Mouse (Mus musculus): ENCODE results near the gene Atp5h. TPM values are rescaled to one million over a fixed set of nuclear protein-coding genes. Genes with fewer than 3 reads are reported as not detected.

Gene Atp5h
- polyA plus RNA-seq, 1 experiment = 61.5 TPM

DNA sequence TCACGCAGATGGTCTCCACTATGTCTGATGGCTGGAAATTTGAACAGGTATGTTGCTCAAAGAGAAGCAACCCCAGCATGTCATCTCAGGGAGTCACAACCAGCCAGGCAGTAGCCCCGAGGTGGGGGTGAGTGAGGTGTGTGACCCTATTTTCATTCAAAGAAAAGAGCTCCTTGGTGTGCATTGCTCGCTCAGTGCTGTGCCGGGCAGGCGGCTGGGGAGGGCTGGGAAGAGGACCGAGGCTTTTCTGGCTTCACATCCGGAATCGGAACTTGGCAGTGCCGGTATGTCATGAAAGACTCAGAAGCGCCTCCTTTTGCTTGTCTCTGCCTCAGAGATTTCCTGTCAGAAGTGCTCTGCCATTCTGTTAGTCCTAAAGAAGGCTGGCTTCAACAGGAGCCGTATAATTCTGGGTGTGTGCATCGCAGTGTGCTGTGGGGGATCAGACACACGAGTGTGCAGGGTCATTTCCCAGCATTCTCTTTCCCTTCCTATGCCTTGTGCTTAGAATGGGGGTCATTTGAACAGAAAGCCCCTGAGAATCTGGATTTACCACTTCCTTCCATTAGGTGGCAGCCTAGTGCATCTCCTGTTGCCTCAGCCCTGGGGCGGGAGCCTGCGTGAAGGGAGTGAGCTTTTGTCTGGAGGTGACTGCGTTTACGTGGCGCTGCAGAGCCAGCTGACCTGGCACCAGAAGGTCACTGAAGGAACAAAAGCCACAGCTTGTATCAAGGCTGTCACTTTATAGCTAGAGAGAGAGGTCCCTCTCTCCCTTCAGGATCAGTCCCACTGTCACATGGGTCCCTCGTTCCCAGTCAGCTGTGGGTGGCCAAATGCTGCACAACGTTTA is 7.9 kb upstream of the Atp5h start:
- TF ChIP-seq CTCF (IDR thresholded peaks at IDR 0.05; ENCODE audit: extremely low read depth, insufficient read length, insufficient replicate concordance, low read depth, low read length) (peak; percentile 69; the same call in 1 of the 2 replicates), POLR2A (IDR thresholded peaks at IDR 0.05; ENCODE audit: low read depth, low read length) (no peak)
- Histone ChIP-seq H3K36me3 (ENCODE audit: control insufficient read depth, insufficient read depth, low read length) (peaks cover 55% of the 10 kb centered on the region), H3K4me1 (ENCODE audit: control insufficient read depth, insufficient read depth, insufficient read length, low read length) (peaks cover 8% of the 10 kb centered on the region; the same call in 1 of the 2 replicates), H3K27ac (ENCODE audit: insufficient read depth, low read depth, low read length) (no peak overlapping the region; the same call in 1 of the 2 replicates), H3K27me3 (ENCODE audit: control insufficient read depth, insufficient read depth, low read length) (no peaks in the 10 kb centered on the region), H3K4me3 (ENCODE audit: low read depth, low read length) (no peak overlapping the region)
- WGBS = 45% methylated on average over 20 of the region's 20 CpGs

DNA sequence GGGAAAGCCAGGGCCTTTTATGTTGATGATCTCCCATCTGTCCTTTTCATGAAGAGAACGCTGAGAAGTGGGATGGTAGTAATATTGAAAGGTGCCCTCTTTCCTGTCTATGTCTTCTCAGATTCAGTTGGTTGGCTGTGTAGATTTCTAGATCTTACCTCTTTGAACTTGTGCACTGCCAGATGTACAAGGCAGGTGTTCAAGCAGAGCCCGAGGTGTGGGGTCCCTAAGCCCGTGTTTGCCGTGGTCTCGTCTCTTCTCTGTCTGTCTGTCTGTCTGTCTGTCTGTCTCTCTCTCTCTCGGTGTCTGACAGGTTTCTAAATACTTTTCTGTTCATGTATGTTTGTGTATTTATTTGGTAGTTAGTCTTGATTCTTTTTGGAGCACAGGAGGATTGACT is 5.9 kb upstream of the Atp5h start:
- peaks cover 49% of the 10 kb centered on the region for H3K36me3 ChIP-seq (ENCODE audit: control insufficient read depth, insufficient read depth, low read length)
- WGBS = 93% methylated on average over 6 of the region's 6 CpGs
- H3K4me1 ChIP-seq (ENCODE audit: control insufficient read depth, insufficient read depth, insufficient read length, low read length) = peaks cover 12% of the 10 kb centered on the region; the same call in 1 of the 2 replicates
- no peaks in the 10 kb centered on the region for H3K27me3 ChIP-seq (ENCODE audit: control insufficient read depth, insufficient read depth, low read length)
- no peak overlapping the region for H3K27ac ChIP-seq (ENCODE audit: insufficient read depth, low read depth, low read length)
- TF ChIP-seq CTCF (IDR thresholded peaks at IDR 0.05; ENCODE audit: extremely low read depth, insufficient read length, insufficient replicate concordance, low read depth, low read length) (no peak), POLR2A (IDR thresholded peaks at IDR 0.05; ENCODE audit: low read depth, low read length) (no peak)
- H3K4me3 ChIP-seq (ENCODE audit: low read depth, low read length) = no peak overlapping the region

GRCm38 (mm10) chr11:115424666-115425065 is 4.9 kb upstream of the Atp5h start:
- no peak overlapping the region for H3K4me3 ChIP-seq (ENCODE audit: low read depth, low read length)
- H3K27me3 ChIP-seq (ENCODE audit: control insufficient read depth, insufficient read depth, low read length) = no peaks in the 10 kb centered on the region
- peaks cover 12% of the 10 kb centered on the region; the same call in 1 of the 2 replicates for H3K4me1 ChIP-seq (ENCODE audit: control insufficient read depth, insufficient read depth, insufficient read length, low read length)
- H3K36me3 ChIP-seq (ENCODE audit: control insufficient read depth, insufficient read depth, low read length) = peaks cover 39% of the 10 kb centered on the region
- no peak for TF ChIP-seq POLR2A (IDR thresholded peaks at IDR 0.05; ENCODE audit: low read depth, low read length)
- no peak for TF ChIP-seq CTCF (IDR thresholded peaks at IDR 0.05; ENCODE audit: extremely low read depth, insufficient read length, insufficient replicate concordance, low read depth, low read length)
- H3K27ac ChIP-seq (ENCODE audit: insufficient read depth, low read depth, low read length) = no peak overlapping the region
- 89% methylated on average over 7 of the region's 7 CpGs for WGBS

DNA sequence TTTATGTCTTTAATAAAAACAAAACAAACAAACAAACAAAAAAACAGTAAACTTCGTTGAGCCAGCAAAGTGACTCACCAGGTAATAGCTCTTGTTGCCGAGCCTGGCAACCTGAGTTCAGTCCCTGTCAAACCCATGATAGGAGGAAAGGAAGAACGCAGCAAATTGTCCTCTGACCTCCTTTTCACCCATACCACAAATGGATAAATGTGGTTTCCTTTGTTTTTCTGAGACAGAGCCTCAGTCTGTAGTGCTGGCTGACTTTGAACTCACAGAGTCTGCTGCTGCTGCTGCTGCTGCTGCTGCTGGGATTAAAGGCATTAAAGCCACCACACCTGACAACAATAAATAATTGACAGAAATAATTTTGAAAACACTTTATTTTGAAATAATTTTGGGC is 3.3 kb upstream of the Atp5h start:
- WGBS = 82% methylated on average over 3 of the region's 3 CpGs
- Histone ChIP-seq H3K4me1 (ENCODE audit: control insufficient read depth, insufficient read depth, insufficient read length, low read length) (peaks cover 18% of the 10 kb centered on the region; the same call in 1 of the 2 replicates), H3K27me3 (ENCODE audit: control insufficient read depth, insufficient read depth, low read length) (no peaks in the 10 kb centered on the region), H3K36me3 (ENCODE audit: control insufficient read depth, insufficient read depth, low read length) (peaks cover 30% of the 10 kb centered on the region), H3K4me3 (ENCODE audit: low read depth, low read length) (no peak overlapping the region), H3K27ac (ENCODE audit: insufficient read depth, low read depth, low read length) (no peak overlapping the region)
- TF ChIP-seq CTCF (IDR thresholded peaks at IDR 0.05; ENCODE audit: extremely low read depth, insufficient read length, insufficient replicate concordance, low read depth, low read length) (no peak), POLR2A (IDR thresholded peaks at IDR 0.05; ENCODE audit: low read depth, low read length) (no peak)

DNA sequence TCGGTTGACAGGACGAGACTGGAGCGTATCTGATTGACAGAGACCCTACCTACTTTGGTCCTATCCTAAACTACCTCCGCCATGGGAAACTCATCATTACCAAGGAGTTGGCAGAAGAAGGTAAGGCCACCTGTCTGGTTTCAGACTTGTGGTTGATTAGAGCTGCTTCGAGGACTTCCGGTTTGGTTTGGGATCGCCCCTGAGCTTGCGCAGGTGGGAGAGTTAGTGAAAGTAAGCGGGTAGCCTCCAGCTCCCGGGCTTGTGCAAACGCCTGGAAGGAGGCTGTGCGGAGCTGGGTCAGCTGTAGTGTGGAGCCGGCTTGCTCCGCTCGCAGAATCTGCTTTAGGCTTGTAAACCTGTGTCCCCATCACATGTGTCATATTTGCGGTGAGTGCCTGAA is 2.2 kb upstream of the Atp5h start:
- H3K36me3 ChIP-seq (ENCODE audit: control insufficient read depth, insufficient read depth, low read length) = peaks cover 32% of the 10 kb centered on the region
- WGBS = 85% methylated on average over 16 of the region's 16 CpGs
- no peak overlapping the region for H3K27ac ChIP-seq (ENCODE audit: insufficient read depth, low read depth, low read length)
- H3K4me3 ChIP-seq (ENCODE audit: low read depth, low read length) = no peak overlapping the region
- no peaks in the 10 kb centered on the region for H3K27me3 ChIP-seq (ENCODE audit: control insufficient read depth, insufficient read depth, low read length)
- TF ChIP-seq POLR2A (IDR thresholded peaks at IDR 0.05; ENCODE audit: low read depth, low read length) = no peak
- TF ChIP-seq CTCF (IDR thresholded peaks at IDR 0.05; ENCODE audit: extremely low read depth, insufficient read length, insufficient replicate concordance, low read depth, low read length) = no peak
- H3K4me1 ChIP-seq (ENCODE audit: control insufficient read depth, insufficient read depth, insufficient read length, low read length) = peaks cover 17% of the 10 kb centered on the region; the same call in 1 of the 2 replicates

DNA sequence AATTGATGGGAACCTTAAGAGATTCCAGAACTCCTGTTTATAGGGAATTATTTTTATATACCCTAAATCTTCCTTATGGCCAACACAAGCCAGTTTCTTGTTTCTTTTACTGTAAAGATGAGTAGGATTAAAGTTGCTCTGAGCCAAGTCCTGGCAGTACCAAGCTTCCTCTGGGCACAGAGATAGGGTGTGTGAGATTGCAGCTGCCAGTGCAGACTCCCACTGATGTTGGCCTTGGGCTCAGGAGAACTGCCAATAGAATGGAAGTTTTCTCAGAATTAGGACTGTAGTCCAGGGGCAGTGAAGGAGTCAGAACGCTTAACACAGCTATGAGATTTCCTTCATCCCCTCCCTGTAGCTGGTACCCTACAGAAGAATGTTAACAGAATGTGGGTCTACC is 1.6 kb upstream of the Atp5h start:
- no peak for TF ChIP-seq POLR2A (IDR thresholded peaks at IDR 0.05; ENCODE audit: low read depth, low read length)
- TF ChIP-seq CTCF (IDR thresholded peaks at IDR 0.05; ENCODE audit: extremely low read depth, insufficient read length, insufficient replicate concordance, low read depth, low read length) = no peak
- peak overlapping the region; percentile 13; the same call in 1 of the 2 replicates for H3K27ac ChIP-seq (ENCODE audit: insufficient read depth, low read depth, low read length)
- WGBS = 34% methylated on average over 1 of the region's 1 CpGs
- H3K27me3 ChIP-seq (ENCODE audit: control insufficient read depth, insufficient read depth, low read length) = no peaks in the 10 kb centered on the region
- no peak overlapping the region for H3K4me3 ChIP-seq (ENCODE audit: low read depth, low read length)
- H3K36me3 ChIP-seq (ENCODE audit: control insufficient read depth, insufficient read depth, low read length) = peaks cover 31% of the 10 kb centered on the region
- peaks cover 17% of the 10 kb centered on the region; the same call in 1 of the 2 replicates for H3K4me1 ChIP-seq (ENCODE audit: control insufficient read depth, insufficient read depth, insufficient read length, low read length)

Measured in small intestine, adult 2 months (tissue).